Mouse (Mus musculus) heart, embryonic 16.5 days (tissue): ENCODE measurements around the gene Akap3. TPM values are rescaled to one million over a fixed set of nuclear protein-coding genes. Genes with fewer than 3 reads are reported as not detected.

ENCODE experiments used
- ATAC-seq: fragments of 200-750 bp; cut with Nextera tagmentation; replicated peaks from 2 replicates; pipeline ENCODE4 v1.8.0; 2017; ENCODE audit warnings: moderate number of reproducible peaks; ENCODE audit not compliant: insufficient read depth, low FRiP score; ENCODE audit errors: extremely low read depth
- H3K27ac ChIP-seq: fragments of 300-500 bp; sonication (generic); 2 replicates; pipeline ENCODE4 v1.5.1; 2014; ENCODE audit warnings: mild to moderate bottlenecking, low read length, control low read depth, moderate library complexity
- H3K27me3 ChIP-seq: fragments of 300-500 bp; sonication (generic); 2 replicates; pipeline ENCODE4 v1.6.1; 2014; ENCODE audit warnings: low read length, mixed read lengths; ENCODE audit not compliant: control insufficient read depth, insufficient read depth
- H3K36me3 ChIP-seq: fragments of 300-500 bp; sonication (generic); 2 replicates; pipeline ENCODE4 v1.6.1; 2014; ENCODE audit not compliant: control insufficient read depth, insufficient read depth
- H3K4me1 ChIP-seq: fragments of 300-500 bp; sonication (generic); 2 replicates; pipeline ENCODE4 v1.6.1; 2014; ENCODE audit warnings: low read length, mixed read lengths; ENCODE audit not compliant: control insufficient read depth, insufficient read depth
- H3K4me2 ChIP-seq: fragments of 300-500 bp; sonication (generic); 2 replicates; pipeline ENCODE4 v1.6.1; 2014; ENCODE audit warnings: low read depth, mild to moderate bottlenecking, control low read depth, low read length
- H3K4me3 ChIP-seq: fragments of 300-500 bp; sonication (generic); 2 replicates; pipeline ENCODE4 v1.5.1; 2014; ENCODE audit warnings: mild to moderate bottlenecking, control low read depth, low read length
- H3K9ac ChIP-seq: fragments of 300-500 bp; sonication (generic); 2 replicates; pipeline ENCODE4 v1.6.1; 2014; ENCODE audit warnings: low read length, control low read depth
- H3K9me3 ChIP-seq: fragments of 300-500 bp; sonication (generic); replicated peaks from 2 replicates; pipeline ENCODE4 v1.6.1; 2016; ENCODE audit warnings: low read length; ENCODE audit not compliant: control insufficient read depth
- WGBS: fragments of 180-500 bp; shearing (Covaris S2); extraction: QIAGEN DNeasy Blood & Tissue Kit; methylation state at CpG from one replicate; pipeline ENCODE4 v1.1.7; 2014; 5-methylcytosine and 5-hydroxymethylcytosine counted together
- polyA plus RNA-seq: library from polyadenylated mRNA; unstranded; fragments of >200 nt; fragmentation: Nextera tagmentation; extraction: Ambion mirVana; gene quantifications from 2 replicates; pipeline ENCODE4 v1.2.1, GENCODE M21; 2015

Akap3 gene
- not detected in 2 replicates for polyA plus RNA-seq

DNA sequence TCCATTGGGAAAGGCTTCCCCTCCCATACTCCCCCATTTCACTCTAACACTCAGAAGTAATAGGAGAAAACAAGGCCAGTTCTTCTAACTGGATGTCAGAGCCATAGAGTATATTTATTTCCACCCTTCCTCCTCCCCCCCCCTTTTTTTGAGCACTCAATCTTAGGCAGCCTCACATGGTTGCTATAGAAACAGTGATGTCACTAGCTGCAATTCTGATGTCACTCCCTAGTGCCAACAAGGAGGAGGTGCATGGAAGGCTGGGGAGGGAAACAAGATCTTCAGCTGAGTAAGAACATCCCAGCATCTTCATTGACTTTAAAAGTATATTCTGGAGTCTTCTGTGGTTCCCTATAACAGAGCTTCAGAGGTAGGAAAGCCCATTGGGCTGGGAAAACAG lies at the start of gene Akap3:
Gene Akap3, plus strand, starts transcription at position 218 of the 400 bp plus-strand sequence.
- H3K9me3 ChIP-seq = no peaks in the 10 kb centered on the region
- no peak for ATAC-seq
- peaks cover 6% of the 10 kb centered on the region for H3K27me3 ChIP-seq
- no peak within 1 kb of the TSS for H3K9ac ChIP-seq
- H3K4me2 ChIP-seq = no peak within 1 kb of the TSS
- H3K4me1 ChIP-seq = peaks cover 8% of the 10 kb centered on the region
- no peak within 1 kb of the TSS for H3K27ac ChIP-seq
- H3K36me3 ChIP-seq = no peaks in the 10 kb centered on the region
- no peak within 1 kb of the TSS for H3K4me3 ChIP-seq

- Histone ChIP-seq H3K4me2 (no peak overlapping the region), H3K27me3 (no peaks in the 10 kb centered on the region), H3K4me3 (no peak overlapping the region), H3K4me1 (no peaks in the 10 kb centered on the region), H3K27ac (no peak overlapping the region), H3K9me3 (no peaks in the 10 kb centered on the region), H3K9ac (no peak overlapping the region), H3K36me3 (no peaks in the 10 kb centered on the region)
- no peak for ATAC-seq
- 85% methylated on average over 3 of the region's 3 CpGs for WGBS
Observed at GRCm38 (mm10) chr6:126806783-126807182, 46.1 kb upstream of the Akap3 start.

- no peak overlapping the region for H3K27ac ChIP-seq
- H3K4me1 ChIP-seq = no peaks in the 10 kb centered on the region
- H3K4me3 ChIP-seq = no peak overlapping the region
- 52% methylated on average over 4 of the region's 4 CpGs for WGBS
- no peaks in the 10 kb centered on the region for H3K36me3 ChIP-seq
- H3K9me3 ChIP-seq = no peaks in the 10 kb centered on the region
- ATAC-seq = 0 out of 2 replicates have a peak, but pooled peaks have one; percentile 37
- H3K4me2 ChIP-seq = no peak overlapping the region
- no peaks in the 10 kb centered on the region for H3K27me3 ChIP-seq
- H3K9ac ChIP-seq = no peak overlapping the region
Observed at GRCm38 (mm10) chr6:126808134-126808533, 44.8 kb upstream of the Akap3 start.

DNA sequence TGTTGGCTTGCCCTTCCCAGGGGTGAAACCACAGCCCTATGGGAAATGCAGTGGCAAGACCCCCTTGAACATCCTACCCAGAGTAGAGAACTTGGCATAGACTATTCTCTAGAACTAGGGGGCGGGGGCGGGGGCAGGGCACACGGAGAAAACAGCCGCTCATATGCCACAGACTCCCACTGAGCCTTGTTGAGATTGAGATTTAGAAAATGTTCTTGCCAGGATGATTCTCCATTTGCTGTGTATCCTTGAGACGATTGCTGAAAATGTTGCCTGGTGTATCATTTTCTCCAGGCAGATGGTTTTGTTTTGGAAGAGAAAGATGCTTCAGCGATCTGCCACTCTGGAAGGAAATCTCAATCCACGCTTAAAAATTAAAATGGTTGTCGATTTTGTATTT lies 44.3 kb upstream of the Akap3 start:
- no peaks in the 10 kb centered on the region for H3K27me3 ChIP-seq
- no peaks in the 10 kb centered on the region for H3K4me1 ChIP-seq
- no peak overlapping the region for H3K27ac ChIP-seq
- H3K9ac ChIP-seq = no peak overlapping the region
- no peaks in the 10 kb centered on the region for H3K9me3 ChIP-seq
- H3K4me2 ChIP-seq = no peak overlapping the region
- no peaks in the 10 kb centered on the region for H3K36me3 ChIP-seq
- 78% methylated on average over 8 of the region's 8 CpGs for WGBS
- ATAC-seq = no peak
- no peak overlapping the region for H3K4me3 ChIP-seq

GRCm38 (mm10) chr6:126811481-126811880 lies 41.4 kb upstream of the Akap3 start:
- ATAC-seq = no peak
- H3K9me3 ChIP-seq = no peaks in the 10 kb centered on the region
- H3K36me3 ChIP-seq = no peaks in the 10 kb centered on the region
- no peak overlapping the region for H3K4me2 ChIP-seq
- no peaks in the 10 kb centered on the region for H3K27me3 ChIP-seq
- no peak overlapping the region for H3K9ac ChIP-seq
- no peaks in the 10 kb centered on the region for H3K4me1 ChIP-seq
- no peak overlapping the region for H3K27ac ChIP-seq
- H3K4me3 ChIP-seq = no peak overlapping the region
- WGBS = 68% methylated on average over 4 of the region's 4 CpGs

DNA sequence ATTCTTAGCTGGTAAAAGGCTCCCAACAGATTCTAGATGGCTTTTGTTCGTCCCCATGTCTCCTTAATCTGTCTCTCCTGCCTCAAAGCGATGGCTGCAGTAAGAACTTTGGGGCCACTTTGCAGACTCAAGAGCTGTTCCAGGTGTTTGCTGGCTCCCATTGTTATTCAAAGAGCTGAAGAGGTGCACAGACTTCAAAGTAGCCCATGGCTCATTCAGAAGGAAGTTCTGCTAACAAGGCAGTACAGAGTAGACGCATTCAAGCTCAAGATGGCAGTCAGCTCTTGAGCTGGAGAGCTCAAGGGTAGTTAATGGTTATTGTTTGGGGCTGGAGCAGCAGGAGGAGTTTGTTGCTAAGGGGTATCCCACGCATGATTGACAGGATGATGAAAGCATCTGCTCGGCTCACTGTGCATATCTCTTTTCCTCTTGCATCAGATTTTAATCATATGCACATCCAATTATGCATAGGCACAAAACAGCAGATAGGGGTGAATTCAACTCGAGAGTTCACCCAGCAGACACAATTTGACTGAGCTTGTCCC lies 37.6 kb upstream of the Akap3 start:
- ATAC-seq = no peak
- no peak overlapping the region for H3K4me2 ChIP-seq
- WGBS = 72% methylated on average over 6 of the region's 6 CpGs

DNA sequence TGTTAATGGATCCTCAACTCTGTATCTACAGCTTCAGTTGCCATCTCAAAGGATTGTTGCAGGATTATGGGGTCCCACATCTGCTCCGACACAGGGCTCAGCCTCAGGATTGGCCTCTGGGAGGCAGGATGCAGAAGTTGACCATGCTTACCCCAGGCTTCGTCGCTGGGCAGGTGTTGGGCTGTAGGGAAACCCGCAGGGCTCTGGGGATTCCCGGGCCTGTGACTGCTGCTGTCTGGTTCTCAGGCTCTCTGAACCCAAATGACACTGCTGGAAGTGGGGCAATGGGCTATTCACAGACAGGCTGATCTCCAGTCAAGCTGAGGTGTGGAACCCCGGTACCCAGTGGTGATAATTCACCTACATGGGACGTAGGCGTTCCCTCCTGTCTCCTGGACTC lies 36.6 kb upstream of the Akap3 start:
- WGBS = 87% methylated on average over 8 of the region's 8 CpGs

More for the DNA sequence above, 37.6 kb upstream of the Akap3 start:
- H3K9ac ChIP-seq = no peak overlapping the region
- H3K9me3 ChIP-seq = no peaks in the 10 kb centered on the region
- no peak overlapping the region for H3K4me3 ChIP-seq
- no peaks in the 10 kb centered on the region for H3K4me1 ChIP-seq
- peaks cover 9% of the 10 kb centered on the region for H3K36me3 ChIP-seq
- no peak overlapping the region for H3K27ac ChIP-seq
- no peaks in the 10 kb centered on the region for H3K27me3 ChIP-seq

DNA sequence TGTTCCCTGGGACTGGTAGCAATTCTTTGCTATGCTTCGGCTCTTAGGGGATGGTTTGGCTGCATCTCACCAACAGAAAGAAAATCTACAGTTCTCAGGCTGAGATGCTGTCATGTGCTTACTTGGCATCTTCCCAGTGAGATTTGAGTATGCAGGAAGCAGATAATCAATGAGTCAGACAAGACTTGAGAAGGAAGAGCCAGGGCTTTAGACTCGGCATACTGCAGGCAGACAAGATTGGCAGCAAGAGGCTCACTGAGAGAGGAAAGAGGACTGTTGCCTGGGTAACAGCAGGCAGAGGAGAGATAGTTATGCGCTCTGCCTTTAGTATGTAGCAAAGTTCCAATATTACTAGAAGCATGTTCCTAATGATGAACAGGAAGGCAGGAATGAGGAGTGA lies 29.8 kb upstream of the Akap3 start:
- Histone ChIP-seq H3K27me3 (no peaks in the 10 kb centered on the region), H3K4me1 (no peaks in the 10 kb centered on the region), H3K4me3 (no peak overlapping the region), H3K27ac (no peak overlapping the region), H3K9me3 (no peaks in the 10 kb centered on the region), H3K36me3 (peaks cover 75% of the 10 kb centered on the region), H3K4me2 (no peak overlapping the region), H3K9ac (no peak overlapping the region)
- 75% methylated on average over 3 of the region's 3 CpGs for WGBS
- no peak for ATAC-seq

More for the DNA sequence above, 36.6 kb upstream of the Akap3 start:
- Histone ChIP-seq H3K27me3 (no peaks in the 10 kb centered on the region), H3K4me2 (no peak overlapping the region), H3K27ac (no peak overlapping the region), H3K9ac (no peak overlapping the region), H3K4me1 (no peaks in the 10 kb centered on the region), H3K4me3 (no peak overlapping the region), H3K9me3 (no peaks in the 10 kb centered on the region), H3K36me3 (peaks cover 18% of the 10 kb centered on the region)
- ATAC-seq = no peak

GRCm38 (mm10) chr6:126836628-126837027 lies 16.3 kb upstream of the Akap3 start:
- Histone ChIP-seq H3K4me3 (no peak overlapping the region), H3K4me1 (no peaks in the 10 kb centered on the region), H3K9ac (no peak overlapping the region), H3K27me3 (no peaks in the 10 kb centered on the region), H3K4me2 (no peak overlapping the region), H3K27ac (no peak overlapping the region), H3K9me3 (no peaks in the 10 kb centered on the region), H3K36me3 (peaks cover 69% of the 10 kb centered on the region)
- ATAC-seq = no peak
- whole genome bisulfite sequencing = 71% methylated on average over 8 of the region's 8 CpGs
